Mouse (Mus musculus) urinary bladder, postnatal 10 days (tissue): ENCODE results near the gene Naa25.
"Not testable (repeated sequence)": the region's sequence is repeated elsewhere in the genome, so short reads cannot be mapped to it uniquely, and the experiment has no call there.

ENCODE experiments used
- DNase-seq: peaks from one replicate; pipeline ENCODE4 v3.0.0; 2022; ENCODE audit warnings: low spot score

Naa25 gene

GRCm38 (mm10) chr5:121397187-121398145 lies at the start of gene Naa25:
Gene Naa25 (plus strand): TSS chr5:121397936.
- DNase-seq: peak; percentile 92

GRCm38 (mm10) chr5:121359229-121359628 lies 38.5 kb upstream of the Naa25 start:
- no peak for DNase-seq

GRCm38 (mm10) chr5:121361696-121362095 lies 36.0 kb upstream of the Naa25 start:
- DNase-seq: no peak

- no peak for DNase-seq
Observed at GRCm38 (mm10) chr5:121363441-121363840, 34.3 kb upstream of the Naa25 start.

- DNase-seq: no peak
Observed at GRCm38 (mm10) chr5:121366449-121367225, 31.1 kb upstream of the Naa25 start.

- no peak for DNase-seq
Observed at GRCm38 (mm10) chr5:121367255-121367654, 30.5 kb upstream of the Naa25 start.

- no peak for DNase-seq
Observed at GRCm38 (mm10) chr5:121371712-121372111, 26.0 kb upstream of the Naa25 start.

GRCm38 (mm10) chr5:121374790-121375189 lies 22.9 kb upstream of the Naa25 start:
- no peak for DNase-seq

- DNase-seq: not testable (repeated sequence)
Observed at GRCm38 (mm10) chr5:121376972-121377371, 20.8 kb upstream of the Naa25 start.

GRCm38 (mm10) chr5:121378678-121379256 lies 19.0 kb upstream of the Naa25 start:
- DNase-seq: no peak

GRCm38 (mm10) chr5:121380692-121381091 lies 17.0 kb upstream of the Naa25 start:
- no peak for DNase-seq

- DNase-seq: no peak
Observed at GRCm38 (mm10) chr5:121383857-121384756, 13.6 kb upstream of the Naa25 start.

- DNase-seq: no peak
Observed at GRCm38 (mm10) chr5:121384757-121385460, 12.8 kb upstream of the Naa25 start.

GRCm38 (mm10) chr5:121385461-121386119 lies 12.1 kb upstream of the Naa25 start, which contains the start of gene Trafd1:
Gene Trafd1 (minus strand): TSS chr5:121385632.
- peak; percentile 85 for DNase-seq

GRCm38 (mm10) chr5:121386120-121386909 lies 11.4 kb upstream of the Naa25 start:
- no peak for DNase-seq

- DNase-seq: no peak
Observed at GRCm38 (mm10) chr5:121387126-121387525, 10.6 kb upstream of the Naa25 start.

- no peak for DNase-seq
Observed at GRCm38 (mm10) chr5:121389106-121389505, 8.6 kb upstream of the Naa25 start.

GRCm38 (mm10) chr5:121389691-121390090 lies 8.0 kb upstream of the Naa25 start:
- DNase-seq: no peak

GRCm38 (mm10) chr5:121392667-121393380 lies 4.9 kb upstream of the Naa25 start:
- DNase-seq: no peak
